Comparison of ENCODE assay signal across 11 mouse cellular contexts in genomic region chr1:63057849-63058248, GRCm38 (mm10).
"Had no signal": no experiment of that assay in that cellular context is flagged by ENCODE, and none has a peak within 500 bp of the region (broad histone marks: within the 10 kb centered on the region; RNA-seq: fewer than 3 reads in every experiment).

No protein-coding gene starts in this region.

- H3K9me3 ChIP-seq: limb, embryonic 15.5 days; liver, embryonic 13.5 days; lung, embryonic 15.5 days; midbrain, embryonic 12.5 days; neural tube, embryonic 13.5 days had no signal

- ATAC-seq: liver, postnatal 0 days; midbrain, embryonic 16.5 days had no signal

- H3K4me3 ChIP-seq: left cerebral cortex, adult 2 months; limb, embryonic 15.5 days; liver, embryonic 13.5 days; lung, embryonic 15.5 days; midbrain, embryonic 12.5 days; neural tube, embryonic 13.5 days had no signal

- H3K9ac ChIP-seq: limb, embryonic 15.5 days; liver, embryonic 13.5 days; liver, postnatal 0 days; lung, embryonic 15.5 days; midbrain, embryonic 12.5 days; neural tube, embryonic 13.5 days had no signal

- H3K4me2 ChIP-seq: limb, embryonic 15.5 days; liver, embryonic 13.5 days; lung, embryonic 15.5 days; midbrain, embryonic 12.5 days; neural tube, embryonic 13.5 days had no signal

- H3K27me3 ChIP-seq: limb, embryonic 15.5 days; liver, embryonic 13.5 days; lung, embryonic 15.5 days; midbrain, embryonic 12.5 days; neural tube, embryonic 13.5 days had no signal

- DNase-seq: kidney, postnatal 10 days; liver, postnatal 0 days; right cerebral cortex, adult 18-20 months; right cerebral cortex, postnatal 25 days had no signal

- H3K27ac ChIP-seq: left cerebral cortex, adult 2 months; limb, embryonic 15.5 days; liver, embryonic 13.5 days; lung, embryonic 15.5 days; midbrain, embryonic 12.5 days; neural tube, embryonic 13.5 days had no signal

- H3K4me1 ChIP-seq: limb, embryonic 15.5 days; neural tube, embryonic 13.5 days had no signal
